Mouse (Mus musculus): ENCODE data around the gene Nfyc. TPM values are rescaled to one million over a fixed set of nuclear protein-coding genes. Genes with fewer than 3 reads are reported as not detected.

Nfyc gene
- polyA plus RNA-seq, 1 experiment, result 44.3 TPM

GRCm38 (mm10) chr4:120797985-120798725, 33.2 kb downstream of the Nfyc start:
- Histone ChIP-seq H3ac (ENCODE audit: control insufficient read depth, insufficient read length) (no peak overlapping the region), H3K36me3 (ENCODE audit: control insufficient read depth, insufficient read depth) (no peaks in the 10 kb centered on the region), H3K4me2 (ENCODE audit: low read depth) (no peak overlapping the region), H3K27me3 (ENCODE audit: control insufficient read depth, insufficient read depth, insufficient read length) (no peaks in the 10 kb centered on the region), H3K4me3 (no peak overlapping the region), H3K79me2 (ENCODE audit: control insufficient read depth, insufficient read depth) (peaks cover 75% of the 10 kb centered on the region)
- TF ChIP-seq MAX (IDR thresholded peaks at IDR 0.05; ENCODE audit: low read depth) (no peak), MYOG (IDR thresholded peaks at IDR 0.05; ENCODE audit: control insufficient read depth in 1 of 3, insufficient read depth in 1 of 3, insufficient read length in 2 of 3, low read depth in 2 of 3) (no peak), REST (IDR thresholded peaks at IDR 0.05; ENCODE audit: insufficient read depth, insufficient read length) (no peak), POLR2A (IDR thresholded peaks at IDR 0.05; ENCODE audit: insufficient read length, low read depth) (no peak), SRF (IDR thresholded peaks at IDR 0.05; ENCODE audit: control insufficient read depth, insufficient read length, low read depth) (no peak), E2F4 (IDR thresholded peaks at IDR 0.05; ENCODE audit: insufficient read depth) (no peak)

DNA sequence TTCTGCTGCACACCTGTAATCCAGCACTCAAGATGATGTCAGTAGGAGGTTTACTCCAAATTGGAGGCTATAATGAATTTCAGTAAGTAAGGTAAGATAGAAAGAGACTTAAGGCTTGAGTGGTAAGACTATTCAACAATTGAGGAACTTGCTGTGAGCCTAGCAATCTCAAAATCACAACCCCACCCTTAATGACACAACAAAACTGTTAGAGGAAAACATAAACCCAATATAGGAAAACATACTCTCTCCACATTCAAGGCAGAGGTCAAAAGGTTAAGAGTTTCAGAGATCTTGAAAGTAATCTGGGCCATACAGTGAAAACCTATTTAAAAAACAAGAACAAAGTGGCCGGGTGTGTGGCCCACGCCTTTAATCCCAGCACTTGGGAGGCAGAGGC, 34.7 kb downstream of the Nfyc start:
- Histone ChIP-seq H3K4me2 (ENCODE audit: low read depth) (no peak overlapping the region), H3K4me3 (no peak overlapping the region), H3K27me3 (ENCODE audit: control insufficient read depth, insufficient read depth, insufficient read length) (no peaks in the 10 kb centered on the region), H3K79me2 (ENCODE audit: control insufficient read depth, insufficient read depth) (peaks cover 71% of the 10 kb centered on the region), H3ac (ENCODE audit: control insufficient read depth, insufficient read length) (no peak overlapping the region), H3K36me3 (ENCODE audit: control insufficient read depth, insufficient read depth) (no peaks in the 10 kb centered on the region)
- TF ChIP-seq POLR2A (IDR thresholded peaks at IDR 0.05; ENCODE audit: insufficient read length, low read depth) (no peak), SRF (IDR thresholded peaks at IDR 0.05; ENCODE audit: control insufficient read depth, insufficient read length, low read depth) (no peak), CEBPB (IDR thresholded peaks at IDR 0.05; ENCODE audit: insufficient read depth, poor library complexity, severe bottlenecking) (no peak), USF1 (IDR thresholded peaks at IDR 0.05; ENCODE audit: low read depth) (no peak), MYOD1 (IDR thresholded peaks at IDR 0.05; ENCODE audit: control insufficient read depth in 1 of 3, insufficient read length in 2 of 3, low read depth in 2 of 3) (no peak), MYOG (IDR thresholded peaks at IDR 0.05; ENCODE audit: control insufficient read depth in 1 of 3, insufficient read depth in 1 of 3, insufficient read length in 2 of 3, low read depth in 2 of 3) (no peak), TCF3 (IDR thresholded peaks at IDR 0.05; ENCODE audit: insufficient read length, low read depth) (no peak), REST (IDR thresholded peaks at IDR 0.05; ENCODE audit: insufficient read depth, insufficient read length) (no peak), E2F4 (IDR thresholded peaks at IDR 0.05; ENCODE audit: insufficient read depth) (no peak), MAX (IDR thresholded peaks at IDR 0.05; ENCODE audit: low read depth) (no peak), POLR2AphosphoS2 (IDR thresholded peaks at IDR 0.05; ENCODE audit: insufficient read length, low read depth) (no peak), TCF12 (IDR thresholded peaks at IDR 0.05; ENCODE audit: insufficient read depth, poor library complexity, severe bottlenecking) (no peak)

DNA sequence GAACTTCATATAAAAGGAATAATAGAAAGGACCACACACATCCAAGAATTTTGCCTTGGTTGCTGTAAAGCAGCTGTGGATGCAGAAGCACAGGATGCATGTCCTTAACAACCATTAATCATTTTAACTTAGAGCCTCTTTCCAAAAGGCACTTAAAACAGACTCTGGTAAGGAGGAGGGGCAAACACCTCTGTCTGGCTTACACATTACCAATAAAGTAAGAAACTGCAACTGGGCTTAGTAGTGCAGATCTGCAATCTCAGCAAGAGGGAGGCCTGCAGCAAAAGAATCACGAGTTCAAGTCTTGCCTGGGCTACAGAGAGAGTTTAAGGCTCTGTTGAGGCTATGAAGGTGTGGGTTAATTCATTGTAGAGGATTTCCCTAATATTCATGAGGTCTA, 35.7 kb downstream of the Nfyc start:
- no peak overlapping the region for H3ac ChIP-seq (ENCODE audit: control insufficient read depth, insufficient read length)
- peaks cover 63% of the 10 kb centered on the region for H3K79me2 ChIP-seq (ENCODE audit: control insufficient read depth, insufficient read depth)
- no peak overlapping the region for H3K4me3 ChIP-seq
- no peaks in the 10 kb centered on the region for H3K36me3 ChIP-seq (ENCODE audit: control insufficient read depth, insufficient read depth)
- no peaks in the 10 kb centered on the region for H3K27me3 ChIP-seq (ENCODE audit: control insufficient read depth, insufficient read depth, insufficient read length)
- no peak overlapping the region for H3K4me2 ChIP-seq (ENCODE audit: low read depth)
- TF ChIP-seq MYOD1 (IDR thresholded peaks at IDR 0.05; ENCODE audit: control insufficient read depth in 1 of 3, insufficient read length in 2 of 3, low read depth in 2 of 3) (no peak), MYOG (IDR thresholded peaks at IDR 0.05; ENCODE audit: control insufficient read depth in 1 of 3, insufficient read depth in 1 of 3, insufficient read length in 2 of 3, low read depth in 2 of 3) (no peak), CEBPB (IDR thresholded peaks at IDR 0.05; ENCODE audit: insufficient read depth, poor library complexity, severe bottlenecking) (no peak), MAX (IDR thresholded peaks at IDR 0.05; ENCODE audit: low read depth) (no peak), E2F4 (IDR thresholded peaks at IDR 0.05; ENCODE audit: insufficient read depth) (no peak), POLR2A (IDR thresholded peaks at IDR 0.05; ENCODE audit: insufficient read length, low read depth) (no peak), SRF (IDR thresholded peaks at IDR 0.05; ENCODE audit: control insufficient read depth, insufficient read length, low read depth) (no peak), REST (IDR thresholded peaks at IDR 0.05; ENCODE audit: insufficient read depth, insufficient read length) (no peak), POLR2AphosphoS2 (IDR thresholded peaks at IDR 0.05; ENCODE audit: insufficient read length, low read depth) (no peak), TCF3 (IDR thresholded peaks at IDR 0.05; ENCODE audit: insufficient read length, low read depth) (no peak), USF1 (IDR thresholded peaks at IDR 0.05; ENCODE audit: low read depth) (no peak), TCF12 (IDR thresholded peaks at IDR 0.05; ENCODE audit: insufficient read depth, poor library complexity, severe bottlenecking) (no peak)

DNA sequence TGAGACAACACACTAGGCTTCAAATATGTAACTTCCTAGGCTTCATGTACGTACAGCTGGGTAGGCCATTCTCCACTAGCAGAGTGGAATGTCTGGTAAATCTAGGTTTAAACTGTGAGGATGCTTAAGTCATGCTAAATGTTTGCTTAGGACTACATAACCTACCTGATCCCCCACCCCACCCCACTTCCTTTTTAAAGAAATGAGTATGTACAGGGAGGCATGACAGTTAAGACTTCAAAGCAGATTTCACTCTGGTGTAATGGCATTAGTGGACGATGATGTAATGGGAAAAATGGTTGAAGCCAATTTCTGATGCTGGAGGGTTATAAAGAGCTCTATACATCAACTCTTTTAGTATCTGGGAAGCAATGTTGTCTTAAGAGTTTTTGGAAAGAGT, 38.5 kb downstream of the Nfyc start:
- TF ChIP-seq E2F4 (IDR thresholded peaks at IDR 0.05; ENCODE audit: insufficient read depth) (no peak), TCF3 (IDR thresholded peaks at IDR 0.05; ENCODE audit: insufficient read length, low read depth) (no peak), MAX (IDR thresholded peaks at IDR 0.05; ENCODE audit: low read depth) (no peak), POLR2A (IDR thresholded peaks at IDR 0.05; ENCODE audit: insufficient read length, low read depth) (no peak), REST (IDR thresholded peaks at IDR 0.05; ENCODE audit: insufficient read depth, insufficient read length) (no peak), USF1 (IDR thresholded peaks at IDR 0.05; ENCODE audit: low read depth) (no peak), MYOG (IDR thresholded peaks at IDR 0.05; ENCODE audit: control insufficient read depth in 1 of 3, insufficient read depth in 1 of 3, insufficient read length in 2 of 3, low read depth in 2 of 3) (no peak), TCF12 (IDR thresholded peaks at IDR 0.05; ENCODE audit: insufficient read depth, poor library complexity, severe bottlenecking) (no peak), CEBPB (IDR thresholded peaks at IDR 0.05; ENCODE audit: insufficient read depth, poor library complexity, severe bottlenecking) (no peak), POLR2AphosphoS2 (IDR thresholded peaks at IDR 0.05; ENCODE audit: insufficient read length, low read depth) (no peak)
- Histone ChIP-seq H3K4me2 (ENCODE audit: low read depth) (no peak overlapping the region), H3K4me3 (no peak overlapping the region), H3K79me2 (ENCODE audit: control insufficient read depth, insufficient read depth) (peaks cover 46% of the 10 kb centered on the region), H3ac (ENCODE audit: control insufficient read depth, insufficient read length) (no peak overlapping the region), H3K36me3 (ENCODE audit: control insufficient read depth, insufficient read depth) (peaks cover 23% of the 10 kb centered on the region), H3K27me3 (ENCODE audit: control insufficient read depth, insufficient read depth, insufficient read length) (no peaks in the 10 kb centered on the region)

Measured in myocyte (in vitro differentiated cells).